Comparison of ENCODE assay signal across 8 mouse cellular contexts in the genomic region with DNA sequence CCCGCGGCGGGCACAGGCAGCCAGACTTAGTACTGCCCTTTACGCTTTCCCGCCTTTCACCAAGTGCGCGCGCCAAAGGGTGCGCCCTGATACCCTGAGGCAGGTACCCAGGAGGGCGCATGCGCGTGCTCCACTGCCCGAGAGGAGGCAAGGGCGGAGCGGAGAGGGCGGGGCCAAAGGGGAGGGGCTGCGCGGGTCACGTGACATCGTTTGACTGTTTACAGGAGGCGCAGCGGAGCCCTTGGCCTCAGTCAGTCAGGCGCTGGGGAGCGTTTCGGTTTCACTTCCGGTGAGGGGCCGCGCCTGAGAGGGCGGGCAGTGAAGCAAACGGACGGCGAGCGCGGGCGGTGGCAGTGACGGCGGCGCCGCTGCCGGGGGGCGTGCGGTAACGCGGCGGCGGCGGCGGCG. TPM values are rescaled to one million over a fixed set of nuclear protein-coding genes. Genes with fewer than 3 reads are reported as not detected.
DNase-seq lines count a peak whose midpoint lies in the region; ATAC-seq lines count a peak whose summit lies in the region.

TSS of gene Fmr1 (plus strand) at position 209 of the 408 bp plus-strand sequence.

- ATAC-seq in megakaryocyte progenitor cell, adult 5-6 weeks (replicated peaks; ENCODE audit: poor library complexity), result peak; percentile 93

- DNase-seq in adipocyte (ENCODE audit: low spot score), result peak; percentile 97
- DNase-seq in embryo, embryonic 10 days (ENCODE audit: low spot score), result peak; percentile 95
- peak; percentile 97 for DNase-seq in gastrocnemius, postnatal 10 days
- peak; percentile 96 for DNase-seq in induced T-regulatory cell, adult 2 months (ENCODE audit: low read depth)
- DNase-seq in left cerebral cortex, adult 9 months (ENCODE audit: low spot score in 2 of 2), result peak; percentile 88 to 95
- DNase-seq in right cerebral cortex, postnatal 14 days, result peak; percentile 94
- DNase-seq in urinary bladder, postnatal 36 days (ENCODE audit: low spot score in 2 of 2), result peak; percentile 95 to 98

RNA-seq across cellular contexts. Expression of gene Fmr1, which starts in this region (rescaled TPM):
- 10 to 100 TPM; 18.5 to 24.5 TPM for total RNA-seq in gastrocnemius, postnatal 10 days (2021)
- total RNA-seq in megakaryocyte progenitor cell, adult 5-6 weeks (2015), result 79.4 and 84.1 TPM in 2 replicates
- total RNA-seq in megakaryocyte progenitor cell, adult 5-6 weeks (2017), result 67.6 and 86.3 TPM in 2 replicates

Comparison
In these comparisons a context has a peak if more than half of its experiments do, and no peak if none do; other contexts are left out.
1. Peak in every context shown above with its lines: DNase-seq and ATAC-seq.